Mouse (Mus musculus) kidney, postnatal 4 days (tissue): ENCODE data around the gene Ugp2.
"Not testable (repeated sequence)": the region's sequence is repeated elsewhere in the genome, so short reads cannot be mapped to it uniquely, and the experiment has no call there.

Experiments used
- DNase-seq, 2 experiments: peaks; one replicate each; pipeline ENCODE4 v3.0.0; 2021; ENCODE audit warnings: mixed read lengths in 2 of 2

Gene Ugp2

GRCm38 (mm10) chr11:21332639-21333295, 38.2 kb downstream of the Ugp2 start:
- DNase-seq = no peak

GRCm38 (mm10) chr11:21328141-21328540, 42.9 kb downstream of the Ugp2 start:
- no peak for DNase-seq

DNA sequence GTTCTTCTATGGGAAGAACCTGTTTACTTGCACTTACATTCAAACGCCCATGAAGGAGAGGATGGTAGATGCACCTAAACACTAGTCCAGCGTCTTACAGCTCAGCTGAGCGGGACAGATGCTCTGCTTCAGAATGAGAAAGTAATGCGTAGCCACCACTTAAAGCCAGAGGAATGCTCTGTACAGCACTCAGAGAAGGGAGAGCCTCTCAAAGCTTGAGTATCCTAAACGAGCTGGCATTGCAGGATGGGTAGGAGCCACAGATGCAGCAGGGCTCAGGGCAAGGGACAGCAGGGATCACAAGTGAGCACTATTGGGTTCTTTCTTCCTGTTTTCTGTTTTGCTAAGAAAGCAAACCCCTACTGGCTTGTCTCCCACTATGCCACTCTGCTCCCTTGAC, 43.5 kb downstream of the Ugp2 start:
- DNase-seq = no peak

DNA sequence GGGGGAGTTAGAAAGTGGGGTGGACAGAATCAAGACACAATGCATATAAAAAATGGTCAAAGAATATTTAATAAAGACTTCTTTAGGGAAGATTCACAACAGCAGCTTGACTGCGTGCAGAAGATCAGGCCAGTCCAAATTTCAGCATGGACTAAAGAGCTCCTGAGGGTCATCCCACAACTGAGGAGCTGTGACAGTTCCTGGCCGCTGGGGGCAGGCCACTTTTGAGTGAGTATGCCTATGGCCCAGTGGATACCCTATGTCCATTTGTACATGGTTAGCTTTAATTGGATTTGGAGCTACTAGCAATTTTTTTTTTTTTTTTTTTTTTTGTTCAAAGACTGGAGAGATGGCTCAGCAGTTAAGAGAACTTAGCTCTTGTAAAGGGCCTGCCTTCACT, 44.2 kb downstream of the Ugp2 start:
- DNase-seq = peak; percentile 20 to 35

DNA sequence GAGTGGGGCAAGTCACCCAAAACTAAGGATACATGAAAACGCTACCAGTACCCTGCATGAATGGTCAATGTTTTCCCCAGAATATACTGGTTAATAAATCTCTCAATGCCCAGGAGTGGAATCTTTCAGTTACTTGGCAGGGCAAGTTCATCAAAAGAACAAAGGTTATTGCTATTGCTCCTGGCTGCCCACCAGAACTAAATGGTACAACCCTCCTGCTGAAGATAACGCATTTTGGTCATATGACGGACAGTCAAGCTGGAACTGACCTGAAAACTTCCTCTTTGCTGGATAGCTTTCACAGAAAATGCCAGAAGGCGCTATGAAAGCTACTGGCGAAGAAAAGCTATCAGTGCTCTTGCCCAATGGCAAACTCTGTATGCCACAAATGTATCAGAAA, 45.2 kb downstream of the Ugp2 start:
- DNase-seq = no peak

DNA sequence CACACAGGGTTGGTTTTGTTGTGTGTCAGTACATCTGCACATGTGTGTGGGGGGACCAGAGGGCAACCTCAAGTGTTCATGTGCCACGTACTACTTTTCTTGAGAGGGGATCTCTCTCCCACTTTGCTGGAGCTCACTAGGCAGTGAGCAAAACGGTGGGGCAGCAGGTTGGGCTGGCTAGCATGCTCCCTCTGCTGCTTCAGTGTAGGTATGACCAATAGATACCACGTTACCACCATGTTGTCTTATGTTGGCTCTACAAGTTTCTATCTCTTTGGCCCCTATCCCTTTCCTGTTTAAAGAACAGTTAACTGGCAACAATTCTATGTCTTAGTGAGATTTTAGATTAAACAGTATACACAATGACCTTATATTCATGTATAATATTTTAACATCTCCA, 48.7 kb downstream of the Ugp2 start:
- DNase-seq = no peak

DNA sequence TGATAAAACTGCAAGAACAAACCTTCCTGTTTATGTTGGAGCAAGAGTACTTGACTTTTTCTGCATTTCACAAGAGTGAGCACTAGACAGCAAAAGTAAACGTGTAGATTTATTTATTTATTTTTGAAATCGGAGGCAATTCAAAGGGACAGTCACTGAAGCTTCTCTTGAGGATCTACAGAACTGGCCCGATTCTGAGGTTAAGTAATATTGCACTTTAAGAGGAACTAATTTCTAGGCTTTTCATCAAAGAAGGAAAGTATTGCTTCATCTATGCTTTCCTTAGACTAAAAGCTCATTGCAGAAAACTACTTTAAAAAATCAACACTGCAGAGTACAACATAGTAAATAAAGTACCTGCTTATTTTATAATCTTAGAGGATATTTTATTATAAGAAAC, 49.4 kb downstream of the Ugp2 start:
- no peak for DNase-seq

- no peak for DNase-seq
Measured at GRCm38 (mm10) chr11:21313922-21314657, 56.9 kb downstream of the Ugp2 start.

DNA sequence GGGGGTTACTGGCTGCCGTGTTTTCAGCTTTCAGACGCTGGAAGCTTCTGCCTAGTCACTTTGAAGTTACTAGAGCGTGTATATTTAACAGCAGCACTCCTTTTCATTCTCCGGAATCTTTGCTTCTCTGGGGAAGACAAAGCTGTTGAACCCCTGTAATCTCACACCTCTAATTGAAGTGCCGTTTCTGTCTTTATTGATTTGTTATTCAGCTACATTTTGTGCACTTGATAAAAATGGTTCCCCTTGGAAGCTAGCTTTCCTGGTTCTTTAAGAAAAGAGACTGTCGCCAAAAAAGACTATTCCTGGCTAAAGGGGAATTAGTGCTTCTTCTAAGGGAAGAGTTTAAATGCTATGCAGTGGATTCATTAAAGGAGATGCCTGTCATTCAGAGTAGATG, 61.5 kb downstream of the Ugp2 start:
- DNase-seq = no peak

GRCm38 (mm10) chr11:21308119-21308518, 62.9 kb downstream of the Ugp2 start:
- DNase-seq = peak; percentile 45 to 49

DNA sequence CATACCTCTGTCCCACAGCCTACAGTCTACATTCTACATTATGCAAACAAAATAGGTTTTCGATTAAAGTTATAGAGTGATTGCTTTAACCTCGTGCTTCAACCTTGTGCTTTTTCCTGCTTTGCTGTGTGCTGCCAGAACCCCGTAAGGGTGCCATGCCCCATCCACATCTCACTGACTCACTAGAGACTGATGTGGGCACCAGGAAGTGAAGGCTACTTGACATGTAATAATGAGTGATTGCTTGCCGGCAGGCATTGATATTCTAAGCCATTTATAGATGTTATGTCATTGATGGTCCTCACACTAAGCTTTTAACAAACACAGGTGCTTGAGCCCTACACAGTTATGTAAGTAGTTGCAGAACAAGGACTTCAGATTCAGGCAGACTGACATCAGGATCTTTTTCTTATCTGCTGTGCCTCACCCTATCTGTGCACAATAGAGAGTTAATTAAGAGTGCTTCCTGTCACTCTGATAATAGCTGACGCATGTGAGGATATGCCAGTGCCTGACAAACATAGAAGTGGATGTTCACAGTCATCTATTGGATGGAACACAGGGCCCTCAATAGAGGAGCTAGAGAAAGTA, 63.8 kb downstream of the Ugp2 start:
- no peak for DNase-seq

DNA sequence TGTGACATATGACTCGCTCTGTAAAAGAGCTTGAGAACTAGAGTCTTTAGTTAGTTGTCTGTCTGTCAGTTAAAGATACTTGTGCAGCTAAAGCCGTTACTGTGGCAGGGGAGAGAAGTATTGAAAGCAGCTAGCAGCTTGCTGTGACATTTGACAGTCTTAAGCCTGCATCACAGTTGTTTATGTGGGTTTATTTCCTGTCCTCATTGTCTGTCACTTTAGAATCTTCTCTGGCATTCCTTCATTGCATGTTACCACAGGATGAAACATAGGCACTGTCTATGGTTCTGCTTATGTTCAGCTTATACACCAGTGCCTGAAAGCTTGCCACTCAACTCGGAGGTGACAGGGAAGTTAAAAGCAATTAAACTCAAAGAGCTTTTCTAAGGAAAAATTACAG, 67.4 kb downstream of the Ugp2 start:
- no peak for DNase-seq

DNA sequence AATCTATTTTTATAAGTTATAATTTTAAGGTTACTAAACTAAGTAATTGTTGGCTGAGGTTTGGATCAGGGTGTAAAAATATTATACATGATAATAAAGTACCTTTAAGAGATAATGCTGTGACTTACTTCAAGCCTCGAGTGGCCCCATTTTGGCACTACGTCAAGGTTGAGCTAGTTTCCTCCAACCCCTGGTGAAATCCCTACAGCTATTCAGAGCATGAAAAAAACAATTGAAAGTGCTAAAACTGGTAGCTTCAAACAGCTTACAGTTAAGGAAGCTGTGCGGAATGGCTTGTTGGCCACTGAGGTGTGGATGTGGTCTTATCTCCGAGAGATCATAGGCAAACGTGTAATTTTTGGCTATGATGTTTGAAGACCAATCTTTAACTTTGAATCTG, 75.5 kb downstream of the Ugp2 start:
- no peak for DNase-seq

DNA sequence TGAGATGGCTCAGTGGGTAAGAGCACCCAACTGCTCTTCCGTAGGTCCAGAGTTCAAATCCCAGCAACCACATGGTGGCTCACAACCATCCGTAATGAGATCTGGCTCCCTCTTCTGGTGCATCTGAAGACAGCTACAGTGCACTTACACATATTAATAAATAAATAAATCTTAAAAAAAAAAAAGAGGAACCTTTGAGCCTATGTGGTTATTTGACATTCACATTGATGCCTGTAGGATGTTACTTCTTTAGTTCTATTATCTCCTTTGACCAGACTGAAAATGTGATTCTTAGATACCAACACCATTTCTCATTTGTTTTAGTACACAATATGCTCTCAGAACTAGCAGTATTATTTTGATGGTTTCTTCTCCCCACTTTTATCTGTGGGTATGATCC, 82.8 kb downstream of the Ugp2 start:
- not testable (repeated sequence) for DNase-seq

GRCm38 (mm10) chr11:21286391-21286790, 84.6 kb downstream of the Ugp2 start:
- DNase-seq = no peak

DNA sequence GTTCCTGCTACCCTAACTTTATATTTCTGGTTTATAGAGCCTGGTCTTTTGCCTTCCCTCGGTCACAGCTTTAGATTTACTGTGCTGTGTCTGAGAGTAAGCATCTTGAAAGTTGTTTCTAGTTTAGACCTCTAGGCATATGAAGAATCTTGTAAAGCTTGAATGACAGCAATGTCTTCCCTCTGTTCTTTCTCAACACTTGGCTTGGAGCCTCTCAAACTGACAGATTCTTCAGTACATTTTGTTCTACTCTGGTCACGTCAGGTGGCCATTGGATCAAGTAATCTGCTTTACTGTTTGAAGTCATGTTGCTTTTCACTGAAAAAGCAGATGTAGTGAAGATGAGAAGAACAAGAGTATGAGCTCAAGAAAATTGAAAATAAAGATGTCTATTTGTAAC, 94.8 kb downstream of the Ugp2 start:
- DNase-seq = no peak
